Mouse (Mus musculus): ENCODE results near the gene Nup93.

DNA sequence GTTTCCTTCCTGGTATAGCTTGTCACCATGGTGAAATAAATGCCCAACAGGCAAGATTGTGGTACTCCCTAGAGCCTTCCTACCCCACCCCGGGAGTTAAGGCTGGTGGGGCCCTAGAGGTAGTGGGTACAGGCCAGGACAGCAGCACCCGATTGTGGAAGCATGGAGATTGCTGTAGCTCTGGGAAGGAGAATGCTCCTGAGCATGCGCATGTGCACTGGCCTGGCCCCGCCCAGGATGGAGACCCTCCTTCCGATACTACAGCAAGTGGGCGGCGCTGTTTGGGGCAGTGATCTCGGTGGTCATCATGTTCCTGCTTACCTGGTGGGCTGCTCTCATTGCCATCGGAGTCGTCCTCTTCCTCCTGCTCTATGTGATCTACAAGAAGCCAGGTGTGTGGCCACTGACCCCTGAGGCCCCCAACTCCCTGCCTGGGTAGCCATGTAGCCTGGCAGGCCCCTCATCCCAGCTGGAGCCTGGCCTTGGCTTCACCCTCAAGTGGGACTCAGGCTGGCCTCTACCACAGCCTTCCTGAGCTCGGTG, 129.5 kb downstream of the Nup93 start:
- TF ChIP-seq CTCF (IDR thresholded peaks at IDR 0.05; ENCODE audit: extremely low read depth, insufficient read length, insufficient replicate concordance, low read depth, low read length) (no peak), POLR2A (IDR thresholded peaks at IDR 0.05; ENCODE audit: low read depth, low read length) (no peak)

Data from small intestine, adult 2 months (tissue).